Mouse (Mus musculus) bone marrow macrophage, adult 2 months (primary cell): Measurements from ENCODE around the gene Endog.

Experiments used
- CTCF ChIP-seq: IDR thresholded peaks from 2 replicates; pipeline ENCODE4 v1.5.1; 2012; ENCODE audit warnings: low read depth, mild to moderate bottlenecking, low read length, moderate library complexity
- POLR2A ChIP-seq: IDR thresholded peaks from 2 replicates; pipeline ENCODE4 v1.6.1; 2012; ENCODE audit warnings: mild to moderate bottlenecking, low read depth, low read length, borderline replicate concordance

GRCm38 (mm10) chr2:30136458-30136857 lies 34.8 kb upstream of the Endog start:
- TF ChIP-seq POLR2A: no peak
- TF ChIP-seq CTCF: no peak
